Mouse (Mus musculus) layer of hippocampus, adult 6 months (tissue): ENCODE measurements around the gene D430041D05Rik. TPM values are rescaled to one million over a fixed set of nuclear protein-coding genes. Genes with fewer than 3 reads are reported as not detected.

ENCODE experiments used
- long read RNA-seq, 2 experiments: library from polyadenylated mRNA; unstranded; transcript quantifications; one replicate each; pipeline ENCODE4 v2.0.0; 2019 to 2020
- microRNA-seq: library from miRNA; unstranded; fragments of <30 nt; microRNA quantifications from one replicate; pipeline ENCODE4 v1.2.0, GENCODE M21; 2020
- polyA plus RNA-seq: library from polyadenylated mRNA; unstranded; fragments of <200 nt; fragmentation: Nextera tagmentation; gene quantifications from 2 replicates; pipeline ENCODE4 v1.2.3, GENCODE M21; 2021

D430041D05Rik gene
- 16.4 and 18.6 TPM in 2 replicates for polyA plus RNA-seq
- long read RNA-seq, experiment 1, full-length matches to known transcripts: 1 of 53 reads
- long read RNA-seq, experiment 1, partial matches to known transcripts: 12 of 53 reads
- long read RNA-seq, experiment 1, other reads (novel, unspliced or antisense): 40 of 53 reads
- long read RNA-seq, experiment 2, full-length matches to known transcripts: 5 of 111 reads
- long read RNA-seq, experiment 2, partial matches to known transcripts: 66 of 111 reads
- long read RNA-seq, experiment 2, other reads (novel, unspliced or antisense): 40 of 111 reads

DNA sequence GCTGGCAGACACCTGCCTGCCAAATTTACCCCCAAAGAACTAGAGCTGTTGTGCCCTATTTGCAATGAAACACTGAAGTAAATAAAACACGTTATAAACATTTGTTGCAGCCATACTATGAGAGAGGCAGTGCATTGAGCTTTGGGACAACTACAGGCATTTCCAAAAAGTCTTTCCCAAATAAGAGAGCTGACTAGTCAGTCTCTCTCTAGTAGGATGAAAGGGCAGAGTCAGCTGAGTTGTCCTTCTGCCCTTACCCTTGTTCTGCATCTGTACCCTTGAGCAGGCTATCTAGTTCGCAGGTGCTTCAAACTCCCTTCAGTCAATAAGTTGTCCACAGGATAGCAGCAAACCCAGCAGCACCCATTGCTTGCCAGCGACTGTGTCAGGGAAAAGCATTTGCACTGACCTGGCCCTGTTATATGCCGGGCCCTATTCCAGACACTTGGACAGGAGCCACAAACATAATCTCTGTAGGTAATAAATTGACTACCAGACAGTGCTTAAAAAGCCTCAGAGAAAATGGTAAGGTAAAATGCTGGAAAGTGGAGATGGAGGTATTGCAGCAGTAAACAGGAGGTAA lies at the start of gene D430041D05Rik:
TSS of gene D430041D05Rik (minus strand) at position 51 of the 583 bp plus-strand sequence.

DNA sequence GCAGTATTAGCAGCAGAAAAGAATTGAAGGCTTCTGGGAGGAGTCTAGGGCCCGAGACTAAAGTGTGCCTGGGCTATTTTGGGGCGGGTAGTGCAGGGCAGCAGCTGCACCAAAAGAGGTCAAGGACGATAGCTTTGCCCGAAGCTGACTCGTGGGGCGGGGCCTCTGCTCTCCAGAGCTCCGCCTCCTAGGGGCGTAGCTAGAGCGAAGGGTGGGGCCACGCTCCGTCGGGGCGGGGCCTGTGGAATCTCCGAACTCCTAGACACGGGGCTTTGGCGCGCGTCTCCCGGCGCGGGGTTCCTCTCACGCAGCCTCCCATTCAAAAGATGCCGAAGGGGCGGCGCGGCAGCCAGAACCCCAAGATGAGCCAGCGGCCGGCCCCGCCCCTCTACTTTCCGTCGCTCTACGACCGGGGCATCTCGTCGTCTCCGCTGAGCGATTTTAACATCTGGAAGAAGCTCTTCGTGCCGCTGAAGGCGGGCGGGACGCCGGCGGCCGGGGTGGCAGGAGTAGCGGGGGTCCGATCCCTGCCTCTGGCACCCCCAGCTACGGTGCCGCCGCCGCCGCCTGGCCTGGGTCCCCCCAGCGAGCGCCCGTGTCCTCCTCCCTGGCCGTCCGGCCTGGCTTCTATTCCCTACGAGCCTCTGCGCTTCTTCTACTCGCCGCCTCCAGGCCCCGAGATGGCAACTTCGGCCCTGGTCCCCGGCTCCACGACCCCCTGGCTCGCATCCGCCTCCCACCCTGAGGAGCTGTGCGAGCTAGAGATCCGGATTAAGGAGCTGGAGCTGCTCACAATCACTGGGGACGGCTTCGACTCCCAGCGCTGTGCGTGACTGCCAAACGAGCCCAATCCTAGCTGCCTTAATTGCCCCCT lies 288.1 kb downstream of the D430041D05Rik start, which contains the start of gene A930018P22Rik:
TSS of gene A930018P22Rik (plus strand) at position 265 of the 874 bp plus-strand sequence.

DNA sequence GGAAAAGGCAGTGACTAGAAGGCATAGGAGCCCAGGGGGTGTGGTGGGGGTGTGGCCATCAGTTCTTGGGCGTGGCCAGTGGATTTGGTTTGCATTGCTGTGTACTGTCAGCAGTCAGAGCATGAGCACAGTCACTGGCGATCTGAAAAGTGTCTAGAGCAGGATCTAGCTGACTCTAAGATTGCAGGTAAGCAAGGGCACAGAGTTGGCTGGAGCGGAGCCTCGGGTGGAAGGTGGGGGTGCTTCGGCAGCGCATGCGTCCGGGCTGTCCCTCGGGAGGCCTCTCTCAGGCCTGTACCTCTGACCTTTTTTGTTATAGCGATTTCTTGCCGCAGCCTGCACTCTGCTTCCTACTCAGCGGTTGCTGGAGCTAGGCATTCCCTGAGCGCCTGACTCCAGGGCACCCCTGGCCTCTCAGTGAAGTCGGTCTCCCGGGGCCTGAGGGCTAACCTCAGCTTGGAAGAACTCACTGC lies 315.0 kb downstream of the D430041D05Rik start, which contains the start of gene Cd59a:
TSS of gene Cd59a (plus strand) at position 61 of the 473 bp plus-strand sequence.

Small RNA genes within 50 kb of the gene (microRNA-seq; reads per million reads assigned to microRNA genes)
- not detected for gene Mir1902

Other genes starting within 250 kb of the D430041D05Rik start
- 17.7 and 19.2 TPM in 2 replicates for gene Hipk3, start 83.4 kb upstream of the D430041D05Rik start, polyA plus RNA-seq
- 34.5 and 36.4 TPM in 2 replicates for gene Cstf3, start 179.5 kb upstream of the D430041D05Rik start, polyA plus RNA-seq